Mouse (Mus musculus) limb, embryonic 12.5 days (tissue): ENCODE measurements around the gene Cadm1. TPM values are rescaled to one million over a fixed set of nuclear protein-coding genes. Genes with fewer than 3 reads are reported as not detected.

Experiments
- ATAC-seq: fragments of 200-750 bp; cut with Nextera tagmentation; 2 replicates; pipeline ENCODE4 v1.8.0; 2017; ENCODE audit warnings: low read depth, moderate TSS enrichment; ENCODE audit not compliant: insufficient number of reproducible peaks, insufficient read depth, low FRiP score, low TSS enrichment
- H3K27ac ChIP-seq: fragments of 300-500 bp; sonication (generic); 2 replicates; pipeline ENCODE4 v1.5.1; 2016; ENCODE audit warnings: mild to moderate bottlenecking, moderate library complexity
- H3K27me3 ChIP-seq: fragments of 300-500 bp; sonication (generic); 2 replicates; pipeline ENCODE4 v1.6.1; 2016; ENCODE audit warnings: mild to moderate bottlenecking, moderate library complexity
- H3K36me3 ChIP-seq: fragments of 300-500 bp; sonication (generic); 2 replicates; pipeline ENCODE4 v1.6.1; 2016; ENCODE audit warnings: mild to moderate bottlenecking, moderate library complexity
- H3K4me1 ChIP-seq: fragments of 300-500 bp; sonication (generic); replicated peaks from 2 replicates; pipeline ENCODE4 v1.6.1; 2016
- H3K4me2 ChIP-seq: fragments of 300-500 bp; sonication (generic); 2 replicates; pipeline ENCODE4 v1.6.1; 2016; ENCODE audit warnings: mild to moderate bottlenecking, moderate library complexity
- H3K4me3 ChIP-seq: fragments of 300-500 bp; sonication (generic); replicated peaks from 2 replicates; pipeline ENCODE4 v1.5.1; 2016; ENCODE audit warnings: mild to moderate bottlenecking
- H3K9ac ChIP-seq: fragments of 300-500 bp; sonication (generic); replicated peaks from 2 replicates; pipeline ENCODE4 v1.6.1; 2016; ENCODE audit warnings: mild to moderate bottlenecking, moderate library complexity
- H3K9me3 ChIP-seq: fragments of 300-500 bp; sonication (generic); 2 replicates; pipeline ENCODE4 v1.6.1; 2016; ENCODE audit warnings: mild to moderate bottlenecking, moderate library complexity
- WGBS: fragments of 180-500 bp; shearing (Covaris S2); methylation state at CpG from one replicate; pipeline ENCODE4 v1.1.7; 2016; 5-methylcytosine and 5-hydroxymethylcytosine counted together
- polyA plus RNA-seq: library from polyadenylated mRNA; unstranded; fragments of >200 nt; fragmentation: Nextera tagmentation; extraction: Ambion mirVana; gene quantifications from 2 replicates; pipeline ENCODE4 v1.2.1, GENCODE M21; 2016

The Cadm1 gene
- polyA plus RNA-seq, 1 experiment from 2014 or later, result 46.6 TPM

DNA sequence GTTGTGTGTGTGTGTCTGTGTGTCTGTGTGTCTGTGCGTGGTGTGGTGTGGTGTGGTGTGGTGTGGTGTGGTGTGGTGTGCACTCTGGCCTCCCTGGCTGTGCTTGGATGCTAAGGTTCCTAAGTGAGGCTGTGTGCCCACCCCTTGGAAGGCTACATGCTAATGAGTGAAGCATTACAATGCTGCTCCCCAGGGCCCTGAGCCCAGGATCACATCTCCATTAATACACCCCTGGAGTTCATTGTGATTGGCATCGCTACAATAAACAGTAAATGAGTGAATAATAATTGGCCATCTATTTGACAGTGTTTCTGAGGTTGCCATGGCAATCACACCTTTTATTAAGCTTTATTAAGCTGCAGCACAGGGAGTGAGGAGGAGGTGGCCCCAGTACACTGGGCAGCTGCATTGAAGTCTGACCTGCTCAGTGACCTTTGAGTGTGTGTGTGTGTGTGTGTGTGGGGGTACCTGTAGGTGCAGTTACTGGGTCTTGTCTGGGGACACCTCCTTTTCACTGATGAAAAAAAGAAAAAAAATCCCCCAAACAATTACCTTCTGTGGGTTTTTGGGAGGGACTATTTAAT is 374.5 kb downstream of the Cadm1 start:
- Histone ChIP-seq H3K27ac (no peak overlapping the region), H3K9me3 (no peaks in the 10 kb centered on the region), H3K4me3 (no peak overlapping the region), H3K4me2 (no peak overlapping the region), H3K9ac (no peak overlapping the region), H3K4me1 (peaks cover 21% of the 10 kb centered on the region), H3K27me3 (peaks cover 10% of the 10 kb centered on the region), H3K36me3 (no peaks in the 10 kb centered on the region)
- 60% methylated on average over 2 of the region's 2 CpGs for WGBS
- peak; percentile 71; the same call in 1 of the 2 replicates for ATAC-seq

DNA sequence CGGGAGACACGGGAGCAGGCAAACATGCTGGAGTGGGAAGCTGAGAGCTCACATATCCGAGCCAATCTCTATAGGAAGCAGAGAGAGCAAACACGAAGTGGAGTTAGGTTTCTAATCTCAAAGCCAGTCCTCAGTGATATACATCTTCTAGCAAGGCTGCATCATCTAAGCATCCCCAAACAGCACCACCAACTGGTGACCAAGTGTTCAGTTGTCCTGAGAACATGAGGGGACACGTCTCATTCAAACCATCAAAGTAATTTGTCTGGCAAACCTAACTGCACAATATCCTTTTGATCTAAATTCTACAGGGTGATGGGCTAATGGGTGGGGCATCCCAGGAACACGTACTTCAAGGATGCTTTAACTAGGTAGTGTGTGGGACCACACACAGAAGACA is 376.5 kb downstream of the Cadm1 start:
- H3K4me2 ChIP-seq, result no peak overlapping the region
- no peak overlapping the region for H3K4me3 ChIP-seq
- H3K9ac ChIP-seq, result no peak overlapping the region
- peaks cover 13% of the 10 kb centered on the region for H3K27me3 ChIP-seq
- H3K9me3 ChIP-seq, result no peaks in the 10 kb centered on the region
- no peaks in the 10 kb centered on the region for H3K36me3 ChIP-seq
- peaks cover 22% of the 10 kb centered on the region for H3K4me1 ChIP-seq
- no peak for ATAC-seq
- H3K27ac ChIP-seq, result no peak overlapping the region
- 55% methylated on average over 6 of the region's 6 CpGs for WGBS
